Mouse (Mus musculus) neural tube, embryonic 14.5 days (tissue): ENCODE data around the gene Chid1. TPM values are rescaled to one million over a fixed set of nuclear protein-coding genes. Genes with fewer than 3 reads are reported as not detected.

Source experiments
- ATAC-seq: fragments of 200-750 bp; cut with Nextera tagmentation; 2 replicates; pipeline ENCODE4 v1.8.0; 2017; ENCODE audit warnings: low read depth, mild to moderate bottlenecking, moderate TSS enrichment, moderate library complexity
- H3K27ac ChIP-seq: fragments of 300-500 bp; sonication (generic); 2 replicates; pipeline ENCODE4 v1.5.1; 2014; ENCODE audit warnings: low read depth, mild to moderate bottlenecking, control low read depth, low read length, moderate library complexity, mixed read lengths
- H3K27me3 ChIP-seq: fragments of 300-500 bp; sonication (generic); 2 replicates; pipeline ENCODE4 v1.6.1; 2014; ENCODE audit warnings: low read length; ENCODE audit not compliant: control insufficient read depth, insufficient read depth
- H3K36me3 ChIP-seq: fragments of 300-500 bp; sonication (generic); 2 replicates; pipeline ENCODE4 v1.6.1; 2014; ENCODE audit warnings: low read length, mixed read lengths; ENCODE audit not compliant: control insufficient read depth, insufficient read depth
- H3K4me1 ChIP-seq: fragments of 300-500 bp; sonication (generic); 2 replicates; pipeline ENCODE4 v1.6.1; 2014; ENCODE audit warnings: low read length; ENCODE audit not compliant: control insufficient read depth, insufficient read depth
- H3K4me2 ChIP-seq: fragments of 300-500 bp; sonication (generic); 2 replicates; pipeline ENCODE4 v1.6.1; 2014; ENCODE audit warnings: mild to moderate bottlenecking, low read depth, low read length, control low read depth
- H3K4me3 ChIP-seq: fragments of 300-500 bp; sonication (generic); 2 replicates; pipeline ENCODE4 v1.5.1; 2014; ENCODE audit warnings: low read depth, low read length, control low read depth, mixed read lengths
- H3K9ac ChIP-seq: fragments of 300-500 bp; sonication (generic); replicated peaks from 2 replicates; pipeline ENCODE4 v1.6.1; 2014; ENCODE audit warnings: low read depth, mild to moderate bottlenecking, control low read depth, low read length, mixed read lengths
- H3K9me3 ChIP-seq: fragments of 300-500 bp; sonication (generic); 2 replicates; pipeline ENCODE4 v1.6.1; 2016; ENCODE audit warnings: low read length; ENCODE audit not compliant: control insufficient read depth
- WGBS: fragments of 180-500 bp; shearing (Covaris S2); extraction: QIAGEN DNeasy Blood & Tissue Kit; methylation state at CpG from one replicate; pipeline ENCODE4 v1.1.7; 2014; 5-methylcytosine and 5-hydroxymethylcytosine counted together
- polyA plus RNA-seq: library from polyadenylated mRNA; unstranded; fragments of >200 nt; fragmentation: Nextera tagmentation; extraction: Ambion mirVana; gene quantifications from 2 replicates; pipeline ENCODE4 v1.2.1, GENCODE M21; 2014

The Chid1 gene
- polyA plus RNA-seq, 1 experiment from 2014 or later = 52.4 TPM

- Histone ChIP-seq H3K4me2 (no peak overlapping the region), H3K27ac (no peak overlapping the region), H3K36me3 (no peaks in the 10 kb centered on the region; the same call in 1 of the 2 replicates), H3K9me3 (no peaks in the 10 kb centered on the region), H3K4me3 (no peak overlapping the region), H3K27me3 (no peaks in the 10 kb centered on the region), H3K4me1 (no peaks in the 10 kb centered on the region), H3K9ac (no peak overlapping the region)
- WGBS = 63% methylated on average over 1 of the region's 1 CpGs
- no peak for ATAC-seq
These were observed 19.9 kb downstream of the Chid1 start for GRCm38 (mm10) chr7:141519795-141520194.

GRCm38 (mm10) chr7:141518926-141519325 lies 20.7 kb downstream of the Chid1 start:
- H3K36me3 ChIP-seq = no peaks in the 10 kb centered on the region; the same call in 1 of the 2 replicates
- no peak for ATAC-seq
- no peaks in the 10 kb centered on the region for H3K27me3 ChIP-seq
- WGBS = 65% methylated on average over 3 of the region's 3 CpGs
- no peaks in the 10 kb centered on the region for H3K4me1 ChIP-seq
- H3K9ac ChIP-seq = no peak overlapping the region
- no peak overlapping the region for H3K4me2 ChIP-seq
- H3K4me3 ChIP-seq = no peak overlapping the region
- no peaks in the 10 kb centered on the region for H3K9me3 ChIP-seq
- H3K27ac ChIP-seq = no peak overlapping the region

GRCm38 (mm10) chr7:141518296-141518695 lies 21.4 kb downstream of the Chid1 start:
- Histone ChIP-seq H3K36me3 (no peaks in the 10 kb centered on the region; the same call in 1 of the 2 replicates), H3K9ac (no peak overlapping the region), H3K27ac (no peak overlapping the region), H3K27me3 (no peaks in the 10 kb centered on the region), H3K9me3 (no peaks in the 10 kb centered on the region), H3K4me3 (no peak overlapping the region), H3K4me1 (no peaks in the 10 kb centered on the region), H3K4me2 (no peak overlapping the region)
- 67% methylated on average over 5 of the region's 5 CpGs for whole genome bisulfite sequencing
- ATAC-seq = no peak

- no peaks in the 10 kb centered on the region for H3K4me1 ChIP-seq
- H3K4me2 ChIP-seq = no peak overlapping the region
- H3K9ac ChIP-seq = no peak overlapping the region
- WGBS = 87% methylated on average over 4 of the region's 4 CpGs
- H3K4me3 ChIP-seq = no peak overlapping the region
- H3K27me3 ChIP-seq = no peaks in the 10 kb centered on the region
- H3K27ac ChIP-seq = no peak overlapping the region
- ATAC-seq = no peak
- no peaks in the 10 kb centered on the region for H3K9me3 ChIP-seq
- H3K36me3 ChIP-seq = no peaks in the 10 kb centered on the region; the same call in 1 of the 2 replicates
These were observed 22.0 kb downstream of the Chid1 start for GRCm38 (mm10) chr7:141517638-141518037.

- Histone ChIP-seq H3K9me3 (no peaks in the 10 kb centered on the region), H3K27me3 (no peaks in the 10 kb centered on the region), H3K4me3 (no peak overlapping the region), H3K4me2 (no peak overlapping the region), H3K9ac (no peak overlapping the region), H3K27ac (no peak overlapping the region), H3K4me1 (no peaks in the 10 kb centered on the region), H3K36me3 (peaks cover 4% of the 10 kb centered on the region; the same call in 1 of the 2 replicates)
- ATAC-seq = no peak
- WGBS = 76% methylated on average over 8 of the region's 8 CpGs
These were observed 28.9 kb downstream of the Chid1 start for GRCm38 (mm10) chr7:141510681-141511191.

GRCm38 (mm10) chr7:141510196-141510595 lies 29.5 kb downstream of the Chid1 start:
- 96% methylated on average over 5 of the region's 5 CpGs for WGBS
- no peak for ATAC-seq

GRCm38 (mm10) chr7:141508160-141508559 lies 31.5 kb downstream of the Chid1 start:
- Histone ChIP-seq H3K9me3 (no peaks in the 10 kb centered on the region), H3K27ac (no peak overlapping the region), H3K27me3 (no peaks in the 10 kb centered on the region), H3K9ac (no peak overlapping the region), H3K4me2 (no peak overlapping the region), H3K4me3 (no peak overlapping the region), H3K4me1 (no peaks in the 10 kb centered on the region), H3K36me3 (peaks cover 4% of the 10 kb centered on the region; the same call in 1 of the 2 replicates)
- no peak for ATAC-seq

More at GRCm38 (mm10) chr7:141510196-141510595, 29.5 kb downstream of the Chid1 start:
- Histone ChIP-seq H3K9me3 (no peaks in the 10 kb centered on the region), H3K4me1 (no peaks in the 10 kb centered on the region), H3K4me3 (no peak overlapping the region), H3K36me3 (peaks cover 4% of the 10 kb centered on the region; the same call in 1 of the 2 replicates), H3K9ac (no peak overlapping the region), H3K27ac (no peak overlapping the region), H3K4me2 (no peak overlapping the region), H3K27me3 (no peaks in the 10 kb centered on the region)

- no peak for ATAC-seq
- Histone ChIP-seq H3K4me2 (no peak overlapping the region), H3K4me1 (no peaks in the 10 kb centered on the region), H3K9ac (no peak overlapping the region), H3K27me3 (no peaks in the 10 kb centered on the region), H3K36me3 (peaks cover 15% of the 10 kb centered on the region), H3K27ac (no peak overlapping the region), H3K9me3 (no peaks in the 10 kb centered on the region), H3K4me3 (no peak overlapping the region)
- 83% methylated on average over 2 of the region's 2 CpGs for whole genome bisulfite sequencing
These were observed 33.4 kb downstream of the Chid1 start for GRCm38 (mm10) chr7:141506278-141506677.

GRCm38 (mm10) chr7:141502556-141502905 lies 37.1 kb downstream of the Chid1 start:
- Histone ChIP-seq H3K27me3 (no peaks in the 10 kb centered on the region), H3K4me1 (no peaks in the 10 kb centered on the region), H3K27ac (no peak overlapping the region), H3K4me3 (no peak overlapping the region), H3K9ac (no peak overlapping the region), H3K36me3 (peaks cover 18% of the 10 kb centered on the region), H3K9me3 (no peaks in the 10 kb centered on the region), H3K4me2 (no peak overlapping the region)
- no peak for ATAC-seq
- 90% methylated on average over 5 of the region's 5 CpGs for WGBS
